In the genomic region with DNA sequence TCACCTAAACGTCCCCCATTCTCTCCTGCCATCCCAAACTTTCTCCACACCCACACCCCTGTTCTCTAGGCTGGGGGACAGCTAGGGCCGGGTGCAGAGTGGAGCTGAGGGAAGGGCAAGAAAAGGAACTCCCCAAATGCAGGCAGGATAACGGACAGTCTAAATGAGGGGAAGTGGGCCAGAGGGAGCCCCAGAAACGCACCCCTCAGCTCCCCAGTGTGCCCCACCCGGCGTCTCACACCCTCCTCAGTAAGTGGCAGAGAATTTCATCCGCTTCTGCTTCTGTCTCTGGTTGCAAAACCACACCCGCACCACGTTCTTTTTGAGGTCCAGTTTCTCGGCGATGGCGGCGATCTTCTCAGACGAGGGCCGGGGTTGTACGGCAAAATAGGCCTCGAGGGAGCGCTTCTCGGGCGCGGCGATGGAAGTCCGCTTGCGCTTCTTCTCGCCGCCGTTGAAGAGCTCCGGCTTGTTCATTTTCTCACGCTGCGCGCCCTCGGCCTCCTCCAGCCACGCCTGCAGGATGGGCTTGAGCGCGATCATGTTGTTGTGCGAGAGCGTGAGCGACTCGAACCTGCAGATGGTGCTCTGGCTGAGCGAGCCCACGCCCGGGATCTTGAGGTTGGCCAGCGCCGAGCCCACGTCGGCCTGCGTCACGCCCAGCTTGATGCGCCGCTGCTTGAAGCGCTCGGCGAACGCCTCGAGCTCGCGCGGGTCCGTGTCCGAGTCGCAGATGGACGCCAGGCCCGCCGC, we compare ENCODE assay signal across 8 mouse cellular contexts. TPM values are rescaled to one million over a fixed set of nuclear protein-coding genes. Genes with fewer than 3 reads are reported as not detected.
A peak's percentile ranks its signal among the peaks of the same experiment; 100 is the strongest.
DNase-seq lines count a peak whose midpoint lies in the region; ATAC-seq and TF ChIP-seq lines count a peak whose summit lies in the region.

No protein-coding gene starts in this region.

- peak overlapping the region; percentile 76 for H3K9ac ChIP-seq in ES-Bruce4 (ENCODE audit: low read depth, poor library complexity, severe bottlenecking)
- no peak overlapping the region for H3K9ac ChIP-seq in forebrain, embryonic 15.5 days (replicated peaks)
- no peak overlapping the region for H3K9ac ChIP-seq in limb, embryonic 13.5 days
- peak overlapping the region; percentile 86 for H3K9ac ChIP-seq in neural tube, embryonic 13.5 days

- peak; percentile 14 for DNase-seq in adrenal gland, adult 2 months
- DNase-seq in adrenal gland, postnatal 4 days (ENCODE audit: low spot score in 2 of 2) = no peak
- DNase-seq in thymus, adult 18-20 months = no peak
- DNase-seq in cerebellum, adult 11-12 months = no peak

- no peak for TF ChIP-seq POLR2A in ES-Bruce4 (IDR thresholded peaks at IDR 0.05; ENCODE audit: insufficient read depth, low read length)

- no peaks in the 10 kb centered on the region for H3K4me1 ChIP-seq in ES-Bruce4 (ENCODE audit: control insufficient read depth, insufficient read depth, low read length)
- peaks cover 28% of the 10 kb centered on the region for H3K4me1 ChIP-seq in forebrain, embryonic 15.5 days
- H3K4me1 ChIP-seq in limb, embryonic 13.5 days = peaks cover 22% of the 10 kb centered on the region
- H3K4me1 ChIP-seq in neural tube, embryonic 13.5 days (replicated peaks) = peaks cover 48% of the 10 kb centered on the region

- no peak for TF ChIP-seq CTCF in ES-Bruce4 (IDR thresholded peaks at IDR 0.05; ENCODE audit: low read depth, low read length)

- under 1% methylated on average over 61 of the region's 64 CpGs for WGBS in forebrain, embryonic 15.5 days
- under 1% methylated on average over 62 of the region's 64 CpGs for WGBS in limb, embryonic 13.5 days
- WGBS in neural tube, embryonic 13.5 days = under 1% methylated on average over 44 of the region's 64 CpGs

- ATAC-seq in forebrain, embryonic 15.5 days (replicated peaks) = no peak
- no peak for ATAC-seq in limb, embryonic 13.5 days (ENCODE audit: low FRiP score, low read depth)
- no peak for ATAC-seq in neural tube, embryonic 13.5 days (ENCODE audit: low read depth)

- H3K4me3 ChIP-seq in ES-Bruce4 (ENCODE audit: low read depth, low read length) = peak overlapping the region; percentile 71
- H3K4me3 ChIP-seq in forebrain, embryonic 15.5 days = peak overlapping the region; percentile 39
- peak overlapping the region; percentile 35 for H3K4me3 ChIP-seq in limb, embryonic 13.5 days
- H3K4me3 ChIP-seq in neural tube, embryonic 13.5 days = peak overlapping the region; percentile 59

- peaks cover 55% of the 10 kb centered on the region for H3K27me3 ChIP-seq in ES-Bruce4 (ENCODE audit: control insufficient read depth, insufficient read depth, low read length, poor library complexity, severe bottlenecking)
- H3K27me3 ChIP-seq in forebrain, embryonic 15.5 days = peaks cover 81% of the 10 kb centered on the region
- peaks cover 95% of the 10 kb centered on the region for H3K27me3 ChIP-seq in limb, embryonic 13.5 days
- peaks cover 93% of the 10 kb centered on the region for H3K27me3 ChIP-seq in neural tube, embryonic 13.5 days

- no peak for TF ChIP-seq EP300 in ES-Bruce4 (IDR thresholded peaks at IDR 0.05; ENCODE audit: insufficient read depth, low read depth, low read length)

- H3K9me3 ChIP-seq in ES-Bruce4 (replicated peaks; ENCODE audit: control insufficient read depth, insufficient read depth, low read length, poor library complexity, severe bottlenecking) = no peaks in the 10 kb centered on the region
- no peaks in the 10 kb centered on the region for H3K9me3 ChIP-seq in forebrain, embryonic 15.5 days
- no peaks in the 10 kb centered on the region for H3K9me3 ChIP-seq in limb, embryonic 13.5 days
- no peaks in the 10 kb centered on the region for H3K9me3 ChIP-seq in neural tube, embryonic 13.5 days

- H3K27ac ChIP-seq in ES-Bruce4 (ENCODE audit: insufficient read depth, low read length) = no peak overlapping the region
- H3K27ac ChIP-seq in forebrain, embryonic 15.5 days (replicated peaks) = no peak overlapping the region
- H3K27ac ChIP-seq in limb, embryonic 13.5 days = no peak overlapping the region
- peak overlapping the region; percentile 95 for H3K27ac ChIP-seq in neural tube, embryonic 13.5 days (replicated peaks)

- peak overlapping the region; percentile 92 for H3K4me2 ChIP-seq in forebrain, embryonic 15.5 days (replicated peaks)
- peak overlapping the region; percentile 85 for H3K4me2 ChIP-seq in limb, embryonic 13.5 days (replicated peaks)
- H3K4me2 ChIP-seq in neural tube, embryonic 13.5 days = peak overlapping the region; percentile 69

- H3K36me3 ChIP-seq in ES-Bruce4 (ENCODE audit: control insufficient read depth, insufficient read depth, low read length, poor library complexity, severe bottlenecking) = no peaks in the 10 kb centered on the region
- H3K36me3 ChIP-seq in forebrain, embryonic 15.5 days = no peaks in the 10 kb centered on the region
- no peaks in the 10 kb centered on the region for H3K36me3 ChIP-seq in limb, embryonic 13.5 days
- H3K36me3 ChIP-seq in neural tube, embryonic 13.5 days = no peaks in the 10 kb centered on the region

RNA-seq across cellular contexts. Expression of a gene that starts 2.1 kb away (rescaled TPM):
- total RNA-seq in adrenal gland, adult 2 months (2021) = under 1 TPM; 0.10 to 0.23 TPM
- 0.16 and 0.37 TPM in 2 replicates for polyA plus RNA-seq in adrenal gland, adult 2 months (2012; rRNA removed)
- total RNA-seq in adrenal gland, postnatal 4 days (2021) = under 1 TPM; 0.42 to 0.51 TPM
- polyA plus RNA-seq in ES-Bruce4 (2011; ENCODE audit: insufficient read depth, insufficient read length, low read depth, missing spikeins) = 3.7 and 3.8 TPM in 2 replicates
- 2.6 and 3.1 TPM in 2 replicates for polyA plus RNA-seq in forebrain, embryonic 15.5 days (2015; fragmentation: Nextera tagmentation; extraction: Ambion mirVana)
- 0.80 and 0.87 TPM in 2 replicates for polyA plus RNA-seq in limb, embryonic 13.5 days (2015; fragmentation: Nextera tagmentation; extraction: Ambion mirVana)
- polyA plus RNA-seq in neural tube, embryonic 13.5 days (2015; fragmentation: Nextera tagmentation; extraction: Ambion mirVana) = 154 and 159 TPM in 2 replicates

RNA-seq across cellular contexts. Expression of a gene that starts 56.8 kb away (rescaled TPM):
- total RNA-seq in adrenal gland, adult 2 months (2021) = 1 to 10 TPM; 6.1 to 8.0 TPM
- 0.85 and 1.5 TPM in 2 replicates for polyA plus RNA-seq in adrenal gland, adult 2 months (2012; rRNA removed)
- 10 to 100 TPM; 13.8 to 15.3 TPM for total RNA-seq in adrenal gland, postnatal 4 days (2021)
- polyA plus RNA-seq in ES-Bruce4 (2011; ENCODE audit: insufficient read depth, insufficient read length, low read depth, missing spikeins) = 7.7 and 10.4 TPM in 2 replicates
- 30.0 and 32.1 TPM in 2 replicates for polyA plus RNA-seq in forebrain, embryonic 15.5 days (2015; fragmentation: Nextera tagmentation; extraction: Ambion mirVana)
- 35.3 and 38.0 TPM in 2 replicates for polyA plus RNA-seq in limb, embryonic 13.5 days (2015; fragmentation: Nextera tagmentation; extraction: Ambion mirVana)
- 29.5 and 33.8 TPM in 2 replicates for polyA plus RNA-seq in neural tube, embryonic 13.5 days (2015; fragmentation: Nextera tagmentation; extraction: Ambion mirVana)

Comparison
In these comparisons a context has a peak if more than half of its experiments do, and no peak if none do; other contexts are left out.
1. H3K9ac ChIP-seq: peak in ES-Bruce4 (single experiment) and neural tube, embryonic 13.5 days (single experiment); none in forebrain, embryonic 15.5 days (single experiment) and limb, embryonic 13.5 days (single experiment).
2. RNA of a gene that starts 2.1 kb away (polyA plus RNA-seq): 154 to 159 TPM in neural tube, embryonic 13.5 days; 3.7 to 3.8 TPM in ES-Bruce4, 2.6 to 3.1 TPM in forebrain, embryonic 15.5 days, 0.80 to 0.87 TPM in limb, embryonic 13.5 days and 0.16 to 0.37 TPM in adrenal gland, adult 2 months; every median in the first group is over 10 times any median in the second.
3. Peak in every context shown above with its lines, with median percentiles within 50 percentile points of each other: H3K4me3 ChIP-seq and H3K4me2 ChIP-seq.